Mouse (Mus musculus) cerebellum, adult 2 months (tissue): ENCODE data around the gene Pex7. TPM values are rescaled to one million over a fixed set of nuclear protein-coding genes. Genes with fewer than 3 reads are reported as not detected.

Experiments
- DNase-seq, 2 experiments: peaks; one replicate each; pipeline ENCODE4 v3.0.0; 2021
- H3K27ac ChIP-seq: fragments of 200-500 bp; 2 replicates; pipeline ENCODE4 v1.5.1; 2012; ENCODE audit warnings: low read length, control low read depth, inconsistent platforms; ENCODE audit not compliant: insufficient read depth
- H3K27me3 ChIP-seq: fragments of 200-500 bp; 2 replicates; pipeline ENCODE4 v1.6.1; 2012; ENCODE audit warnings: inconsistent platforms, mild to moderate bottlenecking, low read length, moderate library complexity; ENCODE audit not compliant: control insufficient read depth, insufficient read depth
- H3K4me1 ChIP-seq: fragments of 200-500 bp; 2 replicates; pipeline ENCODE4 v1.6.1; 2011; ENCODE audit warnings: low read length; ENCODE audit not compliant: control insufficient read depth, insufficient read depth
- H3K4me3 ChIP-seq: fragments of 200-500 bp; replicated peaks from 2 replicates; pipeline ENCODE3; 2011; ENCODE audit warnings: mild to moderate bottlenecking, low read depth, low read length, control low read depth; ENCODE audit not compliant: insufficient read depth
- CTCF ChIP-seq: fragments of 200-500 bp; IDR thresholded peaks from 2 replicates; pipeline ENCODE4 v1.5.1; 2011; ENCODE audit warnings: low read depth, mild to moderate bottlenecking, control low read depth, low read length, moderate library complexity, borderline replicate concordance; ENCODE audit not compliant: insufficient read depth
- POLR2A ChIP-seq: fragments of 200-500 bp; IDR thresholded peaks from 2 replicates; pipeline ENCODE4 v1.6.1; 2011; ENCODE audit warnings: low read length, control low read depth, borderline replicate concordance; ENCODE audit not compliant: insufficient read depth
- WGBS: fragments of 180-500 bp; shearing (Covaris S2); methylation state at CpG from one replicate; pipeline ENCODE4 v1.1.7; 2018; 5-methylcytosine and 5-hydroxymethylcytosine counted together
- polyA plus RNA-seq: library from polyadenylated mRNA; depleted of rRNA; stranded (reverse); fragments of >200 nt; gene quantifications from 2 replicates; pipeline ENCODE4 v1.2.3, GENCODE M21; 2012

The Pex7 gene
- polyA plus RNA-seq, 1 experiment = 39.8 TPM

DNA sequence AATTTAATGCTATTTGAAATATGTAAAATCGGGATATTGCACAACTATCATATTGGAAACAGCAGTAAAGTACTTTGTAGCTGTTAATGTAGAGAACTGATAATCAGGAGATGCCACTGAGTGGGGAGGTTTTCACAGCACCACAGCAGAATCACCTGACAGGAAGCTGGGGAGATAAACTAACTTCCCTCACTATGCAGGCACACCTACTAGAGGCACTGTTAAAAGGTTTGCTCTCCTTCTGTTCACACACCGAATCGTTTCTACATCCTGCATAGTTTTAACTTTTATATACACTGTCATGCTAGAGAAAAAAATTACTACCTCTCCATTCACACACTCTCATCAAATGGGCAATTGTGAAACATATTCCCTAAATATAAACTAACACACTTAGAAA, 21.2 kb downstream of the Pex7 start:
- 88% methylated on average over 3 of the region's 3 CpGs for WGBS
- DNase-seq = no peak

DNA sequence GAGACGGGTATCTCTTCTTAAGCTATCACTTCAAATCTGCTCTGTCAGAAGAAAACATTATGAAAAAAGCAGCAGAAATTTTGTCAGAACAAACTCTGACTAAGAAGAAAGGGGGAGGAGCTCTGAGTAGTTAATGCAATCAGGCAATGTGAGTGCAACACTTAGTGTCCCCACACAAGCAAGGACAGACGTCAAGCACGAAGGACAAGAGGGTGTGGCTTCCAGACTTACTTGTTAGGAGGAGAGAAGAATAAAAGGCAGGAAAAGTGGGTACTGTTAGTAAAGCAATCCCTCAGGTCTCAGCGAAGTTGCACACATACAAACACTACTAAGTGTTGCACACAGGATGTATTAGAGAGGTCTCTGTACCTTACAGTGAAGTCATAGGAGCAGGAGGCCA, 23.1 kb downstream of the Pex7 start:
- H3K4me3 ChIP-seq = no peak overlapping the region
- WGBS = 75% methylated on average over 4 of the region's 4 CpGs
- no peaks in the 10 kb centered on the region for H3K27me3 ChIP-seq
- no peak overlapping the region for H3K27ac ChIP-seq
- TF ChIP-seq POLR2A (no peak), CTCF (no peak)
- no peaks in the 10 kb centered on the region for H3K4me1 ChIP-seq
- no peak for DNase-seq

More for the DNA sequence above, 21.2 kb downstream of the Pex7 start:
- Histone ChIP-seq H3K27ac (no peak overlapping the region), H3K4me1 (no peaks in the 10 kb centered on the region), H3K27me3 (no peaks in the 10 kb centered on the region), H3K4me3 (no peak overlapping the region)
- TF ChIP-seq CTCF (no peak), POLR2A (no peak)

- H3K27ac ChIP-seq = no peak overlapping the region
- no peak for DNase-seq
- no peak overlapping the region for H3K4me3 ChIP-seq
- H3K27me3 ChIP-seq = no peaks in the 10 kb centered on the region
- TF ChIP-seq POLR2A (no peak), CTCF (no peak)
- WGBS = 81% methylated on average over 3 of the region's 3 CpGs
- no peaks in the 10 kb centered on the region for H3K4me1 ChIP-seq
These were observed 27.1 kb downstream of the Pex7 start for GRCm38 (mm10) chr10:19880437-19880836.

DNA sequence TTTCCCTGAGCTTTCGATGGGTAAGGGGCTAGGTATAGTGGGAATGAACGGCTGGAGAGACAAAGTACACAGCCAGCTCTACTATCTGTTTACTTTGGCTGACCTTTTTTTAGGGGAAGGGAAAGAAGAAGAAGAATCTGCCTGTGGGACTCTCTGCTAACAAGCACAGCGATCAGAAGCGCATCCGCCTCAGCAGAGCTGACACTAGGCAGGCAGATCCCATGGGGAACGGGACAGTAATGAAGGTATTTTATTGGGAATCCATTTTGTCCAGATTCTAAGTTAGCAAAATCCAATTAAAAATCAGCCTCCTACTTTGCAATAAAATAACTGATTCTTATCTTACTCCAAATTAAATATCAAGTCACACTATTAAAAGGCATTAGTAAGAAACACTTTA, 28.3 kb downstream of the Pex7 start:
- no peak overlapping the region for H3K27ac ChIP-seq
- TF ChIP-seq POLR2A (no peak), CTCF (no peak)
- no peaks in the 10 kb centered on the region for H3K27me3 ChIP-seq
- 87% methylated on average over 6 of the region's 6 CpGs for WGBS
- H3K4me3 ChIP-seq = no peak overlapping the region
- H3K4me1 ChIP-seq = no peaks in the 10 kb centered on the region
- DNase-seq = no peak

DNA sequence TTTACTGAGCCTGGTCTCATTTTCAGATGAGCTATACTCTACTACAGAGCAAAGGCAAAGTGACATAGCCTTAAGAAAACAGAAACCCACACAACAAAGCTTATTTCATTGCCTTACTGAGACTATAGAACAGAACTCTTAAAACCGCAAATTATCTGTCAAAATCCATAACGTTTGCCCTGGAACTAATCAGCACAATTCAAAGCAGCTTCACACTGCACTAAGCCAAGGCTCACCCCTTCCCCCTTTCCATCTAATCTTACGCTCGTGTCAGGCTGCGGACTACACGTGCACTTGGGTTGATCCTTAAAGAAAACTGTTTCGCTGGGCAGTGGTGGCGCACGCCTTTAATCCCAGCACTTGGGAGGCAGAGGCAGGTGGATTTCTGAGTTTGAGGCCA, 29.8 kb downstream of the Pex7 start:
- H3K4me1 ChIP-seq = no peaks in the 10 kb centered on the region
- TF ChIP-seq POLR2A = no peak
- TF ChIP-seq CTCF = no peak
- DNase-seq = no peak
- no peak overlapping the region for H3K27ac ChIP-seq
- H3K4me3 ChIP-seq = no peak overlapping the region
- H3K27me3 ChIP-seq = no peaks in the 10 kb centered on the region
- WGBS = 84% methylated on average over 9 of the region's 9 CpGs

GRCm38 (mm10) chr10:19877257-19877656, 30.2 kb downstream of the Pex7 start:
- WGBS = 89% methylated on average over 8 of the region's 8 CpGs
- H3K4me3 ChIP-seq = no peak overlapping the region
- DNase-seq = no peak
- no peaks in the 10 kb centered on the region for H3K4me1 ChIP-seq
- no peak for TF ChIP-seq CTCF
- TF ChIP-seq POLR2A = no peak
- H3K27me3 ChIP-seq = no peaks in the 10 kb centered on the region
- no peak overlapping the region for H3K27ac ChIP-seq

DNA sequence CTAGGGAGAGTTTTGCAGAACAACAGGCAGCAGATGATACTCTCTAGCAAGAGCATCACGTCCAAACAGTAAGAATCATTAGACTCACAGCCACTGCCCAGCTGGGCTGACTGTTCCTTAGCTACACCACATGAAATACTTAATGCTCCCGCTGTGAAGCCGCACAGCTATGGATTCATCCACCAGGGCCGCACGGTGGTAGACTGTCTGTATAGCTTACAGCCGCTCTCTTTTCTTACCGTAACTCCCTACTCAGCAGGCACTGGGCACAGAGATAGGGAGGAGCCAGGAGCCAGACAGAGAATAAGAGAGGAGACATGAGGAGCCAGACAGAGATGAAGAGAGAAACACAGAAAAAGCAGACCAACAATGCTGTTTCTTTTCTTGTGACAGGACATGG, 30.8 kb downstream of the Pex7 start:
- no peaks in the 10 kb centered on the region for H3K4me1 ChIP-seq
- 19% methylated on average over 7 of the region's 7 CpGs for WGBS
- no peak overlapping the region for H3K4me3 ChIP-seq
- no peaks in the 10 kb centered on the region for H3K27me3 ChIP-seq
- no peak overlapping the region for H3K27ac ChIP-seq
- DNase-seq = no peak
- TF ChIP-seq CTCF = no peak
- no peak for TF ChIP-seq POLR2A

DNA sequence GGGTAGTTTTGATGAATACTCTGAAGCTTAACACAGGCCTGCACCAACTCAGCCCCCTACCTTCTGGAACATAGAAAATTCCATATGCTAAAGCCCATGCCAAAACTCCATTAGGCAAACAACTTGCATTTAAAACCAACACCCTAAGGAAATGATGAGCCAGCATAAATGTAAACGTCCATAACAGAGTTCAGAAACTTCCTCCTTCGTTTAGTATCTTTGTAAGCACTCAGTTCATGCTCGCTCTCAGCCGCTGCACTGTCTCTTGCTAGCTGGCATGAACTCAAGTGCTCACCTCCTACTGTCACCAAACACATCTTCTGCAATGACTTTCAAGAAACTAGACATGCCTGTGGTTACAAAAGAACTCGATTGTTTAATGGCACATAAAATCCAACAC, 32.1 kb downstream of the Pex7 start:
- Histone ChIP-seq H3K4me3 (no peak overlapping the region), H3K4me1 (no peaks in the 10 kb centered on the region), H3K27ac (no peak overlapping the region), H3K27me3 (no peaks in the 10 kb centered on the region)
- no peak for DNase-seq
- TF ChIP-seq CTCF (no peak), POLR2A (no peak)
- 82% methylated on average over 5 of the region's 5 CpGs for WGBS

GRCm38 (mm10) chr10:19855597-19856306, 51.7 kb downstream of the Pex7 start:
- no peak for DNase-seq
- no peak for TF ChIP-seq CTCF
- no peak for TF ChIP-seq POLR2A
- H3K27ac ChIP-seq = no peak overlapping the region
- no peaks in the 10 kb centered on the region; the same call in 1 of the 2 replicates for H3K27me3 ChIP-seq
- H3K4me1 ChIP-seq = 0 out of 2 replicates have a peak, but pooled peaks cover 4% of the 10 kb centered on the region
- 91% methylated on average over 7 of the region's 7 CpGs for WGBS
- no peak overlapping the region for H3K4me3 ChIP-seq
